Mouse (Mus musculus): ENCODE data around the gene Thop1.
"Not testable (repeated sequence)": the region's sequence is repeated elsewhere in the genome, so short reads cannot be mapped to it uniquely, and the experiment has no call there.

Thop1 gene

DNA sequence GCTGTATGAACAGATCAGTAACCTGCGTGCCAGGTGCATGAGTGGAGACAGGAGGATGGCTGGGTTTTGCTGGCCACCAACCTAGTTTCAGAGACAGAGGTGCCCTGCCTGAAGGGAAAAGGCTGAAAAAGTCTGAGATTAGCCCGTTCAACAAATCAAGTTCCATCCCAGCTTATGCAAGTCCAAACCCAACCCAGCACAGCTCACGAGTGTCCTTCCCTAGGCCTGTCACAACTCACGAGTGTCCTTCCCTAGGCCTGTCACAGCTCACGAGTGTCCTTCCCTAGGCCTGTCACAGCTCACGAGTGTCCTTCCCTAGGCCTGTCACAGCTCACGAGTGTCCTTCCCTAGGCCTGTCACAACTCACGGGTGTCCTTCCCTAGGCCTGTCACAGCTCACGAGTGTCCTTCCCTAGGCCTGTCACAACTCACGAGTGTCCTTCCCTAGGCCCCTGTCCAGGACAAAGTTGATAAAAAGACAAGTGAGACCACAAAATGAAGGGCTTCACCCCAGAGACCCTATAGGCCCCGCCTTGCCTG lies 14.0 kb upstream of the Thop1 start:
- in situ Hi-C loops (cut with MboI; ENCODE audit: unreplicated experiment in 2 of 2): not testable (repeated sequence)

DNA sequence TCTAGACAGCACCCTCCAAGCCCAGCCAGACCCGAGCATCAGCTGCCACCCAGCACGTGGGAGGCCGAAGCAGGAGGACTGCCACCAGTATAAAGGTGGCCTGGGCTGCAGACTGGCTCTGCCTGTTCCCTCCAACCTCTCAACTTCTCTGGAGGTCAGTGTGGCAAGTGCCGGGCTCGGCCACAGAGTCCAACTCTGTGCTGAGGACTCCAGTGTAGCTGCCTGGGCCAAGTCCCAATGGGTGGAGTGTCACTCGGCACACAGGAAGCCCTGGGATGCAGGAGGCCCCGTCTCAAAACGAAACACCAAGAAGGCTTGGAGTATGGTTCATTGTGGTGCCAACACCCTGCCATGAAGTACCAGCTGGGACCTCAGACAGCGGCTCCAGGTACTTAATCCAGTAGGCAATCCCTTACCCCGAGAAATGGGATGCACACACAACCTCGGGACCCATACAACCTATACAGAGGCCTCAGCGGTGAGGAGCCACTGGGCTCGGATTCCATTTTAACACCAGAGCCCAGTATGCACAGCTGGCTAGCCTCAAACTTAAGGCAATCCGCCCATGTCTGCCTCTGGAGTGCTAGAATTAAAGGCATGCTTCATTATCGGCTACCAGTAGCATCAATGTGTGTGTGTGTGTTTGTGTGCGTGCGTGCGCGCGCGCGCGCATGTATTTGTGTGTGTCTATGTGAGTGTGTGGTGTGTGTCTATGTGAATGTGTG lies 12.3 kb upstream of the Thop1 start:
- in situ Hi-C loops (cut with MboI; ENCODE audit: unreplicated experiment in 2 of 2): no loop called here

DNA sequence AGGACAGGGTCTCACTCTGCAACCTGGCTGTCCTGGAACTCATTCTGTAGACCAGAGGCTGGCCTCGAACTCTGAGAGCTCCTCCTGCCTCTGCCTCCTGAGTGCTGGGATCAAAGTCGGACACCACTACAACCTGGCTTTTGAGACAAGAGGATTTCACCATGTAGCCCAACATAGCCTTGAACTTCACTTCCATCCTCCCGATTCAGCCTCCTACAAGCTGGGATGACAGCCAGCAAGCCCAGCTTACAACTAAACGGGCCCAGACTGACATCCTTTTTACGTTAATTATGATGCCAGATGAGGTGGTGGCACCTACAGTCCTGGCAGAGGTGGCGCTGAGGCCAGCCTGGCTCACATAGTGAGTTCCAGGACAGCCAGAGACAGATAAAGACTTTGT lies 10.9 kb upstream of the Thop1 start:
- in situ Hi-C loops (cut with MboI; ENCODE audit: unreplicated experiment in 2 of 2): no loop called here

DNA sequence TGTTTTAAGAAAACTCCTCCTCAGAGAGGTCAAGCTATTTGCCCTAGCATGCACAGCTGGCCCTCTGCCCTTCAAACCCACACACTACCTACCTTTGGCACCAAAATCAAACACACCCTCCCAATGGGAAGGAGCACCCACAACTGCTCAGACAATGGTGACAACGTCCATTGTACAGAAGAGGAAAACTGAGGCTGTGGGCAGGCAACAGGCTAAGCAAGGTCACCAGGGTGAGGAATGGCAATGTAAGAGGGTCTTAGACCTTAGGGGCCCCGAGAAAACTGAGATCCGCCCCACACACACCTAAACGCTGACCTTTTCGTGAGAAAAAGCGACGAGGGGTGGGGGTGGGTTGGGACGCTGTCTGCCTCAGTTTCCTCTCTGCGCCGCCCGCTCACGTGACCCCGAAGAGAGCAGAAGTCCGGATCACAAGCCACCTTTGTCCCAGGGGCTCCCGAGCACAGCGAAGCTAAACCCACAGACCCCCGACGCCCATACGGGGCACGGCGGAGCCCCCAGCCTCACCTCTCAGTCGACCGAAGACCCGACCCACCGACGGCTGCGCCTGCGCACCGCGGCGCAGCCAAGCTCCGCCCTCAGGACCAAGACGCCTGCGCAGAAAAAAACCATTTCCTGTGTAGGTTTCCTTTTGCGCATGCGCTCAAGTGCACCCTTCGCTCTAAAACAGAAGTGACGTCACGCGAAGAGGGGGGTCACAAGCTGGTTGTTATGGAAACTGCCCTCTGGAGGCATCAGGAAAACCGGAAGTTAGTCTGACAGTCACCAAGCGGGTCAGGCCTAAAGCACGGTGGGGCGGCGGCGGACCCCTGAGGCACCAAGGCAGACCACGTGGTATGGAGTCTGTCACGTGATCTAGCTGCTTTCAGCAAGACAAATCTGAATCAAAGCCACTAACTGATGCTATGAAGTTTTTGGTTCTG lies 10.0 kb upstream of the Thop1 start, which contains the start of gene Sgta:
Sgta (minus strand) TSS at position 579 of the 941 bp plus-strand sequence.
- in situ Hi-C loops (cut with MboI; ENCODE audit: unreplicated experiment in 2 of 2): no loop called here

DNA sequence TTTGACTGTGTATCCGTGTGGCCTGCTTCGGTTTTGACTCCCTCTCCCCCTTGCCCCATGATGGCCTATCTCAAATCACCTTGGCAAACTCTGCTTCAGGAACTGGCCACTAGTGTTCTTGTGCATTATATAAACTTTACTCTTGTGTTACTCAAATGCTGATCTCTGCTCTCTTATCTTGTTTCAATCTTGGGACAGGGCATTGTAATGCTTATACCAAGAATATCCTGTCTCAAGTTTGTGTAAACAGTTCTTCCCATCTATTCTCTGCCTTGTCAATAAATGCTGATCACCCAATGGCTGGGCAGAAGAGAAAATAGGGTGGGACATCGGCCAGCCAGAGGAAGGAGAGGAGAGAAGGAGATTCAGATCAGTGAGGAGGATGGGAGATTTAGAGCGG lies 7.1 kb upstream of the Thop1 start:
- in situ Hi-C loops (cut with MboI; ENCODE audit: unreplicated experiment in 2 of 2): no loop called here

DNA sequence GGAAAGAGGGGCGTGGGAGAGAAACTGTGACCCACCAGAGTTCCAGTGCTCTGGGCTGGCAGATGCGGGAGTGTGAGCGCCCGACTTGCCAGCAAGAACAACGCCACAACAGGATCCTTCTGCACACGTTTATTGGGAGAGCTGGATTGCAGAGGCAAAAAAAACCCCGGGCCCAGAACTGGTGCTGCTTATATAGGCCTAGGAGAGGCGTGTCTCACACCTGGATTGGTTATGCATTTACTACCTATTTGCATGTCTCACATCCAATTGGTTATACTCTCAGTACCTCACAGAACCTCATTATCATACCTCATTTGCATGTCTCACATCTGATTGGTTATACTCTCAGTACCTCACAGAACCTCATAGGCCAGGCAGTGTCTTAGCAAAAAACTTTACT lies 5.3 kb upstream of the Thop1 start:
- in situ Hi-C loops (cut with MboI; ENCODE audit: unreplicated experiment in 2 of 2): not testable (repeated sequence)

DNA sequence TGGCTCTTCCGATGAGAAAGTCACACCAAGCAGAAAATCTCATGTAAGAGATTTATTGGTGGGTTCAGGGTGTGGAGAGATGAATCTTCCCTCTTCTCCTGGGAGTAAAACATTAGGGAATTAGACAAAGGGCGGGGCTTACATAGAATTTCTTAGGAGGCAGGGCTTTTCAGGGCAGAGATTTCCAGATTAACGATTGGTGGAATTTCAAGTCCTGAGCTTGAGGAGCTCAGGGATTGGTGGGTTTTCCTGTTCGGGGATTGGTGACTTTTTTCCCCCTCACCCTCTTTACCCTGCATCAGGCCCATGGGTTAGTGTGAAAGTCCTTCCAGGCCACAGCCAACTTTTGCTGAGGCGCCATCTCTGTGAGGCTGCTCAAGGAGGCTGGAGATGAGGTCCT lies 1.1 kb upstream of the Thop1 start:
- in situ Hi-C loops (cut with MboI; ENCODE audit: unreplicated experiment in 2 of 2): no loop called here

DNA sequence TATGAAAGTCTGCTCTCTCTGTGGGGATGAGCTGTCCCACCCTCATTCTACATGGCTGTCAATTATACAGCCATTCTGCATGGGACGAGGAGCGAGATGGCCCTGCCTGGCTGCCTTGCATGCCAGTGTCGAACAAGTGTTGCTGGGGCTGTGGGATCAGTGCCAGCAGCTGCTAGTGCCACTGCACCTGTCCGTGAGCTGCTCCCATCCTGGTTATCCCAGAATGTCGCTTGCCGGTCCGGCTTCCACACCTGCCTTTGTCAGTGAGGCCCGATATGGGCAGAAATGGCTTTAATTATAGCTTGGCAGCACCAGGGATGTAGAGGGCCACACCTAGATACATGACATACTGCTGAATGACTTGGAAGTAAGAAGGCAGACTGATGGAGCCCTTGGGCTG lies 2.5 kb downstream of the Thop1 start:
- in situ Hi-C loops (cut with MboI; ENCODE audit: unreplicated experiment in 2 of 2): no loop called here

DNA sequence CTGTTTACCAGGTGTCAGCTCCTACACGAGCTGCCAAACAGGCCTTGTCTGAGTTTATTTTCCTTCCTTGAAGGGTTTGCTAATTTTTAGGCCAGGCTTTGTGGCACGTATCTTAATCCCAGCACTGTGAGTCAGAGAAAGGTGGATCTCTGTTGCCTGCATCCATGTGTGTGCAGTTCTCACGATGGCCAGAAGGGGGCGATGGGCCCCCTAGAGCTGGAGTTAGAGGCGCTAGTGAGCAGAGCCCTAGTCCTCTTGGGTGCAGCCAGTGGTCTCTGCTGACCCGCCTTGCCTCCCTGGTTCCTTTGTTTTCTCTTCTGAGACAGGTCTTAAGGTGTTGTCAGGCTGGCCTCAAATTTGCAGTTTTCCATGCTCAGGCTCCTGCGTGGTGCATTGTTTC lies 3.6 kb downstream of the Thop1 start:
- in situ Hi-C loops (cut with MboI; ENCODE audit: unreplicated experiment in 2 of 2): no loop called here

DNA sequence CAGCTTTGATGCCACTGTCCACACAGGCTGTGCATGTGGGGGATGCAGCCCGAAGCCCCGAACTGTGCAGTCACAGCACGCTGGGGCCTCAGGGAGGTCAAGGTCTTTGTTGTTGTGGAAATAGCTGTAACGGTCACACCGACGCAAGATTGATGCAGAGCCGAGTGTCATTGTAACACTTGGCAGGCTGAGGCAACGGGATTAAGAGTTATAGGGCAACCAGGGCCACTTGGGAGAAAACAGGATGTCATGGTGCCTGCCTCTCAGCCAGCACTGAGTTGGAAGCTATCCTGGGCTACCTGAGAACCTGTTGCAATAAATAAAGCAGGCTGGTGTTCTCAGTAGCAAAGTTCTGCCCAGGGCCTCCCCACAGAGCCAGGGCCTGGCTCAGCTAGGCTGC lies 5.9 kb downstream of the Thop1 start:
- in situ Hi-C loops (cut with MboI; ENCODE audit: unreplicated experiment in 2 of 2): no loop called here

DNA sequence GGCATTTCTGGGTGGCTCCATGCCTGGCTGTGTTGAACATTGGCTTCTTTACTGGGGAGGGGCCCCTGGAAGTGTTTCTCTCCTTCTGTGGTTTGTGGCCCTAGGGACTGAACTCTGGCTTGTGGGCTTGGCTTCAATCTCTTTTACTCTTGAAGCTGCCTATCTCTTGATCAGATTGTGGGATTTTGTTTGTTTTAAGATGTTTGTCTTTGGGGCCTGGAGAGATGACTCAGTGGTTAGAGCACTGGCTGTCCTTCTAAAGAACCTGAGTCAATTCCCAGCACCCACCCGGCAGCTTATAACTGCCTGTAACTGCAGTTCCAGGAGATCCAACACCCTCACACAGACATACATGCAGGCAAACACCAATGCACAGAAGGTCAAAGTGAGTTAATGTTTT lies 6.5 kb downstream of the Thop1 start:
- in situ Hi-C loops (cut with MboI; ENCODE audit: unreplicated experiment in 2 of 2): no loop called here

DNA sequence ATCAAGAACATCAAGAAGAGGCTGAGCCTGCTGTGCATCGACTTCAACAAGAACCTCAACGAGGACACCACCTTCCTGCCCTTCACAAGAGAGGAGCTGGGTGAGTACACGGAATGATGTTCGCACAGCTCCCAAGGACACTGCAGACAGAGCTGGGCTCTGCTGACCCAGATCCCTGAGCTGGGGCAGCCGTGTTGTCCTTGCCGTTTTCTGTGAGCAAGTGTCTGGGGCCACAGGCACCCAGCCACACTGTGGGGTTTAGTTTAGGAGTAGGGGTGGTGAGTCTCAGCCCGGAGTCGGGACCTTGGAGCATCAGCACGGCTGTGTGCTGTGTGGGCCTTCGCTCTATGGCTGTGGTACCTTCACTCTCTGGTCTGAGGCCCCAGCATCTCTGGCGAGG lies 8.1 kb downstream of the Thop1 start:
- in situ Hi-C loops (cut with MboI; ENCODE audit: unreplicated experiment in 2 of 2): no loop called here

DNA sequence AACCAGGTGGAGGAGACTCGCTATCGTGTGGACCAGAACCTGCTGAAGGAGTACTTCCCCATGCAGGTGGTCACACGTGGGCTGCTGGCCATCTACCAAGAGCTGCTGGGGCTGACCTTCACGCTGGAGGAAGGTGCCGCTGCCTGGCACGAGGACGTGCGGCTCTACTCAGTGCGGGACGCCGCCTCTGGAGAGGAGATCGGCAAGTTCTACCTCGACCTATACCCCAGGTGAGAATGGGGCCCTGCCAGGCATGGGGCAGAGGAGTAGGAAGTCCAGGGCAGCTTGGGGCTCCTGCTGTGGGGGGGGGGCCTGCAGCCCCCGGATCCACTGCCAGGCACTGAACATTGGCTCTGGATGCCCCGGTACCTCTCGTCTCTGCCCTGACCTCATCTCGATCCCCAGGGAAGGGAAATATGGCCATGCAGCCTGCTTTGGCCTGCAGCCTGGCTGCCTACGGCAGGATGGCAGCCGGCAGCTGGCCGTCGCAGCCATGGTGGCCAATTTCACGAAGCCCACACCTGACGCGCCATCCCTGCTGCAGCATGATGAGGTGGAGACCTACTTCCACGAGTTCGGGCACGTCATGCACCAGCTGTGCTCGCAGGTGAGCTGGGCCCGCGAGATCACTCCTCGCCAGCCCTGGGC lies 10.3 kb downstream of the Thop1 start:
- in situ Hi-C loops (cut with MboI; ENCODE audit: unreplicated experiment in 2 of 2): loop anchor here (5.0 kb wide), 2 partner anchors 78 to 83 kb away; no protein-coding TSS in a partner anchor

DNA sequence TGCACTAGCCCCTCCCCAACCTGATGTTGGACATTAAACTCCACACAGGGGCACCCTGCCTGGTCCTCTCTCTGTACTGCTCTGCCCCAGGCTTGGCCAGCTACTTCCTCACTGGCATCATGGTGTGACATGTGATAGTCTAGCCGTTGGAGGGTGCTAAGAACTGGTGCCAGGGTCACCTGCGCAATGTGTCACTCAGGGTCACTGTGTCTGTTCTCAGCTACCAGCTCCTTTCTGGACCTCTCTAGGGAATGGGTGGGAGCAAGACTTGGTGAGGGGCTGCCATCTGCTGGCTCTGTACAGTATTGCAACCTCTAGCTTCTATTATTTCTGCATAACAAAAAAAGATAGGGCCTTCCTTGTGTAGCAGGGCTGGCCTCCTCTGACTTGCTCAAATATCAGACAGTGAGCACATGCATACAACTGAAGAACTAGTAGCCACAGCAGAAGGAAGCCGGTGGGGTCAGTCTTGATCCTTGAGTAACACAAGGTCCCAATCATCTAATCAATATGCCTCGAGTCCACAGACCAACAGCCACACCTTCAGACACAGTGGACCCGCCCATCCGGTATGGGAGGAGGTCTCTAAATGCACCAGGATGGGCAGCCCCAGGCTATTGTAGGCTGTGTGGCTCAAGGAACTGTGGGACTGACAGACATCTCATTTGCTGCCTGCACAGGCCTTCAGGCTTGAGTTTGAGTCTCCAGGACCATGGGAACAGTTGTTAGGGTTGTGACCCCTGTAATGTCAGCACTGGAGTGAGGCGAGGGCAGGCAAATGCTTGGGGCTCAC lies 12.5 kb downstream of the Thop1 start:
- in situ Hi-C loops (cut with MboI; ENCODE audit: unreplicated experiment in 2 of 2): loop anchor here (5.0 kb wide), 2 partner anchors 80 to 85 kb away; no protein-coding TSS in a partner anchor

DNA sequence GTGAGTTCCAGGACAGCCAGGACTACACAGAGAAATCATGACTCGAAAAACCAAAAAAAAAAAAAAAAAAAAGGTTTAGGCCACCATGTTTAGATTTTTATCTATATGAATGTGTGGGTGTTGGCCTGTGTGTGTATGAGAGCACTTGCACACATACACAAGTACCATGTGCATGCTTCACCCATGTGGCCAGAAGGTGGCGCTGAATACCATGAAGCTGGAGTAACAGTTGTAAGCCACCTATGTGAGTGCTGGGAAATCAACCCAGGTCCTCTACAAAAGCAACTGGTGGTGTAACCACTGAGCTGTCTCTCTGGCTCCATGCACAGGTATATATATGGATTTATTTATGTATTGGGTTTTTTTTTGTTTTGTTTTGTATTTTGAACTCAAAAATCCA lies 17.2 kb downstream of the Thop1 start:
- in situ Hi-C loops (cut with MboI; ENCODE audit: unreplicated experiment in 2 of 2): loop anchor here in 1 of 2 experiments (5.0 kb wide), 2 partner anchors 35 to 85 kb away; no protein-coding TSS in a partner anchor

DNA sequence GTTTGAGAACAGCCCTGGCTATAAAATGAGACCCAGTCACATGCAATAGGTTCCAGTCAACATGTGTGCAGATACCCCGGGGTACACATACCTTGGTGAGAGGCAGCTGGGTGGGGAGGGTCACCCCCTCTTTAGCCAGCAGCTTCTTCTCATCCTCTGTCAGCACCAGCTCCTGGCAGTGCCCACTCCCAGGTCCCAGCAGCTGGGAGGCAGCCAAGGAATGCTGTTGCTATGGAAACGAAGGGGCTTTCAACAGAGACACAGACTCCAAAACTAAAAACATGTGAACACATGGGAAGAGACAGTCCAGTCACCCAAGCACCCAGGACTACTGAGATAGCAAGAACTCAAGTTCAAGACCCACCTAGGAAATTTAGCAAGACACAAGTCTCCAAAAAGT lies 19.4 kb downstream of the Thop1 start:
- in situ Hi-C loops (cut with MboI; ENCODE audit: unreplicated experiment in 2 of 2): loop anchor here in 1 of 2 experiments (5.0 kb wide), 2 partner anchors 37 to 83 kb away; no protein-coding TSS in a partner anchor

DNA sequence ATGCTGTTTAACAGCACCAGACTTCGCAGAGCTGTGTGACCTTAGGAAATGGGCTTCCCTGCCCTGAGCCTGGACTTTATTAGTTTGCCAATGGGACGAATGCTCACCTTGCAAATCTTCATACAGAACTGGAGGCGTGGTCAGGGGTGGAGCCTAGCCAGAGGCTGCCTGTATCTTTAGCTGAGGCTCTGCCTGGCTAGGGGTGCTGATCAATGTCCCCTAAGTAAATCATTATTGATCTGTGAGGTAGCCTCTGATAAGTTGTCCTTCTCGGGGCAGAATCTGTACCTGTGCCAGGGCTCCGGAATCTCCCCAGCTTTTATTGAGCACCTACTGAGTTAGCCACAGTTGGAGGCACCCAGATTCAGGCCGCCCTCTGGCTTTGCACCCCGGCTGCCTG lies 20.8 kb downstream of the Thop1 start:
- in situ Hi-C loops (cut with MboI; ENCODE audit: unreplicated experiment in 2 of 2): loop anchor here (5.0 kb wide), 3 partner anchors 37 to 82 kb away; no protein-coding TSS in a partner anchor

DNA sequence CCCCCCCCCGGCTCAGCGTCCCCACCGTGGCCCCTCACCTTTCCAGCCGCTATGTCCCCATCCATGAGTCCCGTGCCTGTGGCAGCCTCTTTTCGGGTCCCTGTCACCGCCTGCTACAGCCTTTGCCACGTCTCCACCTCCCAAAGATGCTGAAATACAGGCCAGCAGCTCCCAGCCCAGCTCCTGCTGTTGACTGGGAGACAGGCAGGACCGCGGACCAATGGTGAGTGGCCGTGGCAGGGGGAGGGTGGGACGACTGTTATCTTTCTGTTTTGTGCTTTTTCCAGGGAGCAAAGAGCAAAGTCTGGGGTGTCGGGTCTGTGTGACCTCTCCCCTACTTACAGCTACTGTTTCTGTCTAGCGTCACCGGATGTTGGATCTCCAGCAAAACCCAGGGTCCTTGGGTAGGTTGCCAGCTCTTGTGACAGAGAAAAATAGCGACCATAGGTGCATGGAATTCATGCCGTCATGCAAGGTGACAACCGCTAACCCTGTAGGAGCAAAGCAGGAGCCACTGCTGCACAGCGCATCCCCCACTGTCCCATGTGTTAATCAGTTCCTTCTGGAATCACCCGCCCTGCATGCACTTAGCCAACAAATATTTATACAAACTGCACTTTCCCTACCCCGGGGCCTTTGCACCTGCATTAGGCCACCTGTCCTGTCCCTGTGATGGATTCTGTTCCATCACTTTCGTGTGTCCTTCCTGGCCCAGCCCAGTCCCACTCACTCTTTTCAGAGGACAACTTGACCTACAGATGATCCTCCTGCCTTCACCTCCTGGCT lies 22.8 kb downstream of the Thop1 start:
- in situ Hi-C loops (cut with MboI; ENCODE audit: unreplicated experiment in 2 of 2): loop anchor here (5.0 kb wide), 3 partner anchors 35 to 80 kb away; no protein-coding TSS in a partner anchor

All from v-Abl transformed pro-B cells (cell line).